Mouse (Mus musculus) right cerebral cortex, postnatal 4 days (tissue): ENCODE data around the gene Tas2r104.

Experiments used
- DNase-seq: peaks from one replicate; pipeline ENCODE4 v3.0.0-alpha.2; 2022

The Tas2r104 gene

GRCm38 (mm10) chr6:131685644-131686043 is at the start of gene Tas2r104:
TSS of gene Tas2r104 (minus strand) at chr6:131685744.
- DNase-seq: no peak

DNA sequence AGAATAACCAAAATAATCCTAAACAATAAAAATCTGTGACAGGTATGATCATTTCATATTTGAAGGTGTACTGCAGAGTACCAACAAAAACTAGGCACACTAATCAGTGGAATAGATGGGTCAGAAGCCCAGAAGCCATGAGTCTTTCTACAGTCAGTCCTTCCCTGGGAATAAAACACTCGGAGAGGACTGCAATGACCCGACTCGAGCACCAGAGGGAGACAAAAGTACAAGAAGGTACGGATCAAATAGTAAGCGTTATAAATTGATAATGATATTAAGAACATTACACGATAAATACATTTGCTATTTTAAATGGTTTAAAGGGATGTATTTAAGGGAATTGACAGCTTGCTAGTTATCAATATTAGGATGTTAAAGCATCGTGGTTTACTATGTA is 27.3 kb upstream of the Tas2r104 start:
- no peak for DNase-seq

DNA sequence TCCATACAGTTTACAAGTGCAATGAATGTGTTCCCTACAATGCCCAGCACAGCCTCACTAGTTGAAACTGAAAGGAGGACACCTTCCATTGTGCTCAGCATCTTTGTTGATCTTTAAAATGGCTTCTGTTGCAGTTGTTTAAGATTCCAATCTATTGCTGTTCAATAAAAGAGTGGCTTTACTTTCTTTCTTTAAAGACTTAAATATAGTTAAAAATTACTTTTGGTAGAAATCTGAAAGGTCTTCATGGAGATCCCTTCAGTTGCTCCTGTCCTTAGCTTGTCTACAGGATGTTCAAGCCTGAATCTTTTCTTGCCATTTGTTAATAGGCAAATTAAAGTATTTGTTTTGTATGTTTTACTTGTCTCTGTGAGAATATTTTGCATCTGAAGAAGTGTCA is 4.4 kb upstream of the Tas2r104 start, which contains the start of gene Tas2r114:
Tas2r114 (minus strand) TSS at position 101 of the 400 bp plus-strand sequence.
- no peak for DNase-seq

DNA sequence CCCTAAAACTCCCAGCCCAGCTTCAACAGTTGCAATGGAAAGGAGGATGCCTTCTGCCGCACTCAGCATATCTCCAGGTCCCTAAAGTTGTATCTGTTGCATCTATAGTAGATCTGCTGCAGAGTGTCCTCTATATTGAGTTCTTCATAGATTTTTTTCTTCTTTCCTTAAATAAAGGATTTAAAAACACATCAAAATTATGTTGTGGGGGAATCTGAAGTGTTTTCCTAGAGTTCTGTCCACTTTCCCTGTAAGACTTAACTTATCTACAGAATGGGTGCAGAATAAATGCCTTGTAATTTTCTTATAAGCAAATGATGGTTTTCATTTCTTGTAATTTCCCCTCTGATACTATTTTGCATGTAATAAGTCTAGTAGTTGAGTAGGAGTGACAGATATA is 1.9 kb upstream of the Tas2r104 start, which contains the start of gene Tas2r105:
Tas2r105 (minus strand) TSS at position 101 of the 400 bp plus-strand sequence.
- no peak for DNase-seq

GRCm38 (mm10) chr6:131678786-131679185 is 6.8 kb downstream of the Tas2r104 start, which contains the start of gene Tas2r106:
TSS of gene Tas2r106 (minus strand) at chr6:131678886.
- no peak for DNase-seq

DNA sequence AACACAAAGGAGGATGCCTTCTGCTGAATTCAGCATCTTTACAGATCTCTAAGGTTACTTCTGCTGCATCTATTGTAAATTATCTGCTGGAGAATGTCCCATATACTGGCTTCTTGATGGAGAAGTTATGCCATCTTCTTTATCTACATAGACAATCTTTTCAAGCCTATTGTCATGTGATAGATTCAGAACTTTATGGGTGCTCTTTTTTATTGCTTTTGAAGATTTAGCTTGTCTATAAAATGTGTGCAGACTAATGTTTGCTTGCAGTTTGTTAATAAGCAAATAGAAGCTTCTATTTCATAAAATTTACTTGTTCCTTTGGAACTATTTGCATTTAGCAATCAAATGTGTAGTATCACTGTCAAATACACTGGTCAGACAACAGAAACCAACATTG is 25.5 kb downstream of the Tas2r104 start, which contains the start of gene Tas2r107:
Tas2r107 (minus strand) TSS at position 101 of the 400 bp plus-strand sequence.
- no peak for DNase-seq
